Mouse (Mus musculus): Measurements from ENCODE around the gene Zcchc4.

- no peak for TF ChIP-seq CTCF (IDR thresholded peaks at IDR 0.05; ENCODE audit: borderline replicate concordance, insufficient read depth, low read depth, low read length)
- no peak for TF ChIP-seq POLR2A (IDR thresholded peaks at IDR 0.05; ENCODE audit: borderline replicate concordance, insufficient read depth, low read length)
Measured at GRCm38 (mm10) chr5:52743231-52743630, 32.0 kb upstream of the Zcchc4 start.

All from cerebellum, adult 2 months (tissue).